Comparison of ENCODE assay signal across 22 mouse cellular contexts in the genomic region with DNA sequence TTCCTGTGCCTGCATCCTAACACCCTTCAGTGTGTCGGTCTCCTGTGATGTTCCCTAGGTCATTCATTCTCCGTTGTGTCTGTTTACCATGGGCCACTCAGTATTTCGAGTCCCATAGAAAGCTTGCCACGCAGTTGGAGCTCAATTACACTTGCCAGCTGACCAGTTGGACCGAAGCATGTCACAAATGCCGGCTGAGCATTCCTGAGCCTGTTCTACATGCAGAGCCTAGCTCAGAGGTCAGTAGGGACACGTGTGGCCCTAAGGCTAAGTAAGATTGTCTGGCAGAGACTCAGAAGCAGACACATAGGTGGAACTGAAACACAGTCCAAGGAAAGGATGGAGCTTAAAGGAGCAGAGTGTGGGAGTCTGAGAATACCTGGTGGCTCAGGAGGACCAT. TPM values are rescaled to one million over a fixed set of nuclear protein-coding genes. Genes with fewer than 3 reads are reported as not detected.
"Had no signal": no experiment of that assay in that cellular context is flagged by ENCODE, and none has a peak within 500 bp of the region (broad histone marks: within the 10 kb centered on the region; RNA-seq: fewer than 3 reads in every experiment).

No protein-coding gene starts in this region.

- H3K36me3 ChIP-seq: limb, embryonic 12.5 days; limb, embryonic 15.5 days; midbrain, embryonic 13.5 days; neural tube, embryonic 12.5 days; neural tube, embryonic 15.5 days; stomach, embryonic 15.5 days had no signal

- DNase-seq: kidney, adult 18-20 months; kidney, postnatal 4 days; left cerebral cortex, postnatal 4 days; liver, postnatal 0 days; lung, embryonic 14.5 days; retina, postnatal 1 day; right cerebral cortex, postnatal 25 days; spleen, adult 18-20 months; thymus, postnatal 25 days had no signal

- H3K9ac ChIP-seq: limb, embryonic 12.5 days; limb, embryonic 15.5 days; liver, embryonic 14.5 days; liver, postnatal 0 days; lung, embryonic 14.5 days; midbrain, embryonic 13.5 days; neural tube, embryonic 12.5 days; neural tube, embryonic 15.5 days; stomach, embryonic 15.5 days had no signal

- H3K27ac ChIP-seq: limb, embryonic 12.5 days; limb, embryonic 15.5 days; liver, embryonic 14.5 days; macrophage; midbrain, embryonic 13.5 days; neural tube, embryonic 12.5 days; neural tube, embryonic 15.5 days; stomach, embryonic 15.5 days had no signal

- H3K4me1 ChIP-seq: limb, embryonic 15.5 days; midbrain, embryonic 13.5 days; neural tube, embryonic 12.5 days; neural tube, embryonic 15.5 days; stomach, embryonic 15.5 days had no signal

- ATAC-seq: intestine, embryonic 16.5 days; liver, postnatal 0 days; lung, postnatal 0 days; midbrain, embryonic 13.5 days; midbrain, embryonic 16.5 days had no signal

- H3K27me3 ChIP-seq: limb, embryonic 15.5 days; neural tube, embryonic 12.5 days; stomach, embryonic 15.5 days had no signal

- H3K4me3 ChIP-seq: limb, embryonic 12.5 days; limb, embryonic 15.5 days; midbrain, embryonic 13.5 days; neural tube, embryonic 12.5 days; neural tube, embryonic 15.5 days; stomach, embryonic 15.5 days had no signal

- H3K9me3 ChIP-seq: limb, embryonic 15.5 days; neural tube, embryonic 12.5 days; neural tube, embryonic 15.5 days; stomach, embryonic 15.5 days had no signal

- H3K4me2 ChIP-seq: limb, embryonic 12.5 days; limb, embryonic 15.5 days; liver, embryonic 11.5 days; lung, embryonic 14.5 days; midbrain, embryonic 13.5 days; neural tube, embryonic 12.5 days; neural tube, embryonic 15.5 days; stomach, embryonic 15.5 days had no signal

RNA-seq across cellular contexts. Expression of gene Gm12689, which starts 50.5 kb away (rescaled TPM):
- polyA plus RNA-seq: liver, embryonic 11.5 days; thymus, postnatal 0 days had no signal
